Mouse (Mus musculus) thymus, adult 2 months (tissue): ENCODE results near the gene Pdlim5.

ENCODE experiments used
- CTCF ChIP-seq: fragments of 200-500 bp; IDR thresholded peaks from 2 replicates; pipeline ENCODE4 v1.5.1; 2012; ENCODE audit warnings: mild to moderate bottlenecking, control low read depth, low read length, moderate library complexity, borderline replicate concordance; ENCODE audit not compliant: control insufficient read depth, poor library complexity, insufficient read depth; ENCODE audit errors: extremely low read depth
- POLR2A ChIP-seq: fragments of 200-500 bp; IDR thresholded peaks from 2 replicates; pipeline ENCODE4 v1.6.1; 2012; ENCODE audit warnings: mild to moderate bottlenecking, low read length, control low read depth, moderate library complexity; ENCODE audit not compliant: control insufficient read depth, poor library complexity, insufficient read depth; ENCODE audit errors: extremely low read depth

- TF ChIP-seq CTCF, result no peak
- TF ChIP-seq POLR2A, result no peak
Observed at GRCm38 (mm10) chr3:142413345-142413885, 17.9 kb upstream of the Pdlim5 start.
